Mouse (Mus musculus) spleen, adult 2 months (tissue): ENCODE measurements around the gene Rbks.

Experiments used
- CTCF ChIP-seq: fragments of 200-500 bp; IDR thresholded peaks from 2 replicates; pipeline ENCODE4 v1.5.1; 2011; ENCODE audit warnings: mild to moderate bottlenecking, inconsistent platforms; ENCODE audit not compliant: insufficient read depth, insufficient read length, insufficient replicate concordance; ENCODE audit errors: extremely low read depth
- POLR2A ChIP-seq: fragments of 200-500 bp; IDR thresholded peaks from 2 replicates; pipeline ENCODE4 v1.6.1; 2011; ENCODE audit warnings: low read depth, low read length, inconsistent platforms

DNA sequence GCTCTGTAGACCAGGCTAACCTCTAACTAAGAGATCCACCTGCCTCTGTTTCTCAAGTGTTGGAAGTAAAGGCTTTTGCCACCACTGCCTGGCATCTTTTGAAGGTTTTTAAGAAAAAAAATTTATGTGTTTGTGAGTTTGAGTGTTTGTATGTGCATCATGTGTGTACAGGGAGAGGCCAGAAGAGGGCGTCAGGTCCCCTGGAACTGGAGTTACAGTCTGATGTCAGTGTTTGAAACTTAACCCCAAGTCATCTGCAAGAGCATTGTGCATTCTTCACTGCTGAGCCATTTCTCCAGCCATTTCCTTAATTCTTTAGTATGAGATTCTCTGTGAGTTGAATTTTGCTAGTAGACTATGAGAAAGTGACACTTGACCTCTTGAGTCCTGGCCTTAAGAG is 12.0 kb upstream of the Rbks start:
- TF ChIP-seq CTCF (peak; percentile 15; the same call in 1 of the 2 replicates), POLR2A (no peak)
